Mouse (Mus musculus): ENCODE data around the gene Spen. TPM values are rescaled to one million over a fixed set of nuclear protein-coding genes. Genes with fewer than 3 reads are reported as not detected.
A peak's percentile ranks its signal among the peaks of the same experiment; 100 is the strongest.

The Spen gene
- polyA plus RNA-seq, 1 experiment from 2014 or later, result 13.8 TPM

GRCm38 (mm10) chr4:141466289-141466795 is 72.1 kb downstream of the Spen start:
- Histone ChIP-seq H3K9me3 (no peaks in the 10 kb centered on the region), H3K9ac (no peak overlapping the region), H3K4me2 (no peak overlapping the region), H3K27ac (replicated peaks) (no peak overlapping the region), H3K27me3 (no peaks in the 10 kb centered on the region), H3K36me3 (peaks cover 96% of the 10 kb centered on the region), H3K4me3 (no peak overlapping the region), H3K4me1 (replicated peaks) (peaks cover 2% of the 10 kb centered on the region; the same call in 1 of the 2 replicates)
- no peak for ATAC-seq (ENCODE audit: low read depth)
- 90% methylated on average over 16 of the region's 16 CpGs for WGBS

- no peak overlapping the region for H3K4me2 ChIP-seq
- H3K4me1 ChIP-seq (replicated peaks), result peaks cover 9% of the 10 kb centered on the region
- H3K27ac ChIP-seq (replicated peaks), result no peak overlapping the region
- WGBS, result 89% methylated on average over 34 of the region's 34 CpGs
- no peak overlapping the region for H3K4me3 ChIP-seq
- H3K9ac ChIP-seq, result no peak overlapping the region
- no peaks in the 10 kb centered on the region for H3K27me3 ChIP-seq
- no peak for ATAC-seq (ENCODE audit: low read depth)
- H3K36me3 ChIP-seq, result peaks cover 90% of the 10 kb centered on the region
- no peaks in the 10 kb centered on the region for H3K9me3 ChIP-seq
These were observed 72.7 kb downstream of the Spen start for GRCm38 (mm10) chr4:141465512-141466288.

GRCm38 (mm10) chr4:141464722-141465121 is 73.7 kb downstream of the Spen start:
- Histone ChIP-seq H3K9me3 (no peaks in the 10 kb centered on the region), H3K4me3 (no peak overlapping the region), H3K9ac (no peak overlapping the region), H3K27me3 (no peaks in the 10 kb centered on the region), H3K27ac (replicated peaks) (no peak overlapping the region), H3K4me1 (replicated peaks) (peaks cover 14% of the 10 kb centered on the region), H3K36me3 (peaks cover 90% of the 10 kb centered on the region), H3K4me2 (no peak overlapping the region)
- ATAC-seq (ENCODE audit: low read depth), result no peak
- WGBS, result 73% methylated on average over 16 of the region's 16 CpGs

GRCm38 (mm10) chr4:141463472-141463871 is 74.9 kb downstream of the Spen start:
- Histone ChIP-seq H3K4me1 (replicated peaks) (peaks cover 20% of the 10 kb centered on the region), H3K4me2 (no peak overlapping the region), H3K4me3 (no peak overlapping the region), H3K27me3 (no peaks in the 10 kb centered on the region), H3K9me3 (no peaks in the 10 kb centered on the region), H3K27ac (replicated peaks) (no peak overlapping the region), H3K36me3 (peaks cover 80% of the 10 kb centered on the region), H3K9ac (no peak overlapping the region)
- WGBS, result 89% methylated on average over 14 of the region's 14 CpGs
- ATAC-seq (ENCODE audit: low read depth), result no peak

GRCm38 (mm10) chr4:141461576-141461975 is 76.8 kb downstream of the Spen start:
- 87% methylated on average over 12 of the region's 12 CpGs for WGBS
- no peak overlapping the region for H3K4me2 ChIP-seq
- no peaks in the 10 kb centered on the region for H3K9me3 ChIP-seq

GRCm38 (mm10) chr4:141461088-141461487 is 77.3 kb downstream of the Spen start:
- 0 out of 2 replicates have a peak overlapping the region, but pooled peaks have one; percentile 34 for H3K9ac ChIP-seq
- H3K27ac ChIP-seq (replicated peaks), result no peak overlapping the region
- peaks cover 60% of the 10 kb centered on the region for H3K36me3 ChIP-seq
- no peaks in the 10 kb centered on the region for H3K27me3 ChIP-seq
- 41% methylated on average over 12 of the region's 12 CpGs for WGBS
- ATAC-seq (ENCODE audit: low read depth), result 0 out of 2 replicates have a peak, but pooled peaks have one; percentile 19
- no peak overlapping the region for H3K4me2 ChIP-seq
- no peak overlapping the region for H3K4me3 ChIP-seq
- peaks cover 30% of the 10 kb centered on the region for H3K4me1 ChIP-seq (replicated peaks)
- H3K9me3 ChIP-seq, result no peaks in the 10 kb centered on the region

More at GRCm38 (mm10) chr4:141461576-141461975, 76.8 kb downstream of the Spen start:
- Histone ChIP-seq H3K27ac (replicated peaks) (no peak overlapping the region), H3K27me3 (no peaks in the 10 kb centered on the region), H3K9ac (no peak overlapping the region), H3K36me3 (peaks cover 63% of the 10 kb centered on the region), H3K4me3 (no peak overlapping the region), H3K4me1 (replicated peaks) (peaks cover 28% of the 10 kb centered on the region)
- ATAC-seq (ENCODE audit: low read depth), result no peak

GRCm38 (mm10) chr4:141460481-141460880 is 77.9 kb downstream of the Spen start:
- peaks cover 58% of the 10 kb centered on the region for H3K36me3 ChIP-seq
- no peak overlapping the region for H3K4me2 ChIP-seq
- no peaks in the 10 kb centered on the region for H3K27me3 ChIP-seq
- H3K9me3 ChIP-seq, result no peaks in the 10 kb centered on the region
- H3K9ac ChIP-seq, result 0 out of 2 replicates have a peak overlapping the region, but pooled peaks have one; percentile 26
- WGBS, result 87% methylated on average over 4 of the region's 4 CpGs
- H3K27ac ChIP-seq (replicated peaks), result no peak overlapping the region
- no peak overlapping the region for H3K4me3 ChIP-seq
- H3K4me1 ChIP-seq (replicated peaks), result peaks cover 36% of the 10 kb centered on the region
- no peak for ATAC-seq (ENCODE audit: low read depth)

- H3K27ac ChIP-seq (replicated peaks), result no peak overlapping the region
- no peaks in the 10 kb centered on the region for H3K27me3 ChIP-seq
- H3K4me3 ChIP-seq, result no peak overlapping the region
- peaks cover 51% of the 10 kb centered on the region for H3K36me3 ChIP-seq
- 0 out of 2 replicates have a peak overlapping the region, but pooled peaks have one; percentile 9 for H3K9ac ChIP-seq
- H3K9me3 ChIP-seq, result no peaks in the 10 kb centered on the region
- no peak for ATAC-seq (ENCODE audit: low read depth)
- H3K4me2 ChIP-seq, result no peak overlapping the region
- WGBS, result 94% methylated on average over 9 of the region's 9 CpGs
- H3K4me1 ChIP-seq (replicated peaks), result peaks cover 43% of the 10 kb centered on the region
These were observed 78.6 kb downstream of the Spen start for GRCm38 (mm10) chr4:141459766-141460165.

GRCm38 (mm10) chr4:141458888-141459287 is 79.5 kb downstream of the Spen start:
- Histone ChIP-seq H3K9me3 (no peaks in the 10 kb centered on the region), H3K4me3 (no peak overlapping the region), H3K36me3 (peaks cover 42% of the 10 kb centered on the region), H3K9ac (no peak overlapping the region), H3K27ac (replicated peaks) (no peak overlapping the region), H3K27me3 (no peaks in the 10 kb centered on the region), H3K4me2 (no peak overlapping the region), H3K4me1 (replicated peaks) (peaks cover 47% of the 10 kb centered on the region)
- WGBS, result 66% methylated on average over 3 of the region's 3 CpGs
- ATAC-seq (ENCODE audit: low read depth), result no peak

- no peaks in the 10 kb centered on the region for H3K9me3 ChIP-seq
- H3K27me3 ChIP-seq, result no peaks in the 10 kb centered on the region
- H3K36me3 ChIP-seq, result peaks cover 42% of the 10 kb centered on the region
- H3K27ac ChIP-seq (replicated peaks), result no peak overlapping the region
- H3K4me3 ChIP-seq, result no peak overlapping the region
- H3K9ac ChIP-seq, result peak overlapping the region; percentile 41; the same call in 1 of the 2 replicates
- H3K4me2 ChIP-seq, result no peak overlapping the region
- 9% methylated on average over 7 of the region's 7 CpGs for WGBS
- ATAC-seq (ENCODE audit: low read depth), result no peak
- peaks cover 47% of the 10 kb centered on the region for H3K4me1 ChIP-seq (replicated peaks)
These were observed 80.2 kb downstream of the Spen start for GRCm38 (mm10) chr4:141458236-141458635.

GRCm38 (mm10) chr4:141456193-141456938 is 82.0 kb downstream of the Spen start:
- no peak overlapping the region for H3K9ac ChIP-seq
- no peak overlapping the region for H3K4me3 ChIP-seq
- no peak overlapping the region for H3K4me2 ChIP-seq
- no peaks in the 10 kb centered on the region for H3K27me3 ChIP-seq
- peaks cover 43% of the 10 kb centered on the region for H3K36me3 ChIP-seq
- no peak overlapping the region for H3K27ac ChIP-seq (replicated peaks)
- 92% methylated on average over 14 of the region's 14 CpGs for WGBS
- ATAC-seq (ENCODE audit: low read depth), result no peak
- H3K4me1 ChIP-seq (replicated peaks), result peaks cover 50% of the 10 kb centered on the region
- H3K9me3 ChIP-seq, result no peaks in the 10 kb centered on the region

GRCm38 (mm10) chr4:141455526-141455925 is 82.9 kb downstream of the Spen start:
- Histone ChIP-seq H3K9ac (no peak overlapping the region), H3K4me3 (no peak overlapping the region), H3K4me2 (no peak overlapping the region), H3K27ac (replicated peaks) (no peak overlapping the region), H3K9me3 (no peaks in the 10 kb centered on the region), H3K36me3 (peaks cover 47% of the 10 kb centered on the region), H3K27me3 (no peaks in the 10 kb centered on the region), H3K4me1 (replicated peaks) (peaks cover 42% of the 10 kb centered on the region)
- WGBS, result 72% methylated on average over 4 of the region's 4 CpGs
- no peak for ATAC-seq (ENCODE audit: low read depth)

Data from neural tube, embryonic 13.5 days (tissue).